Mouse (Mus musculus) heart, embryonic 10.5 days (tissue): ENCODE results near the gene Wfdc15b. TPM values are rescaled to one million over a fixed set of nuclear protein-coding genes. Genes with fewer than 3 reads are reported as not detected.
A peak's percentile ranks its signal among the peaks of the same experiment; 100 is the strongest.
"Not testable (repeated sequence)": the region's sequence is repeated elsewhere in the genome, so short reads cannot be mapped to it uniquely, and the experiment has no call there.

Source experiments
- DNase-seq: peaks from one replicate; pipeline ENCODE4 v3.0.0-alpha.2; 2017; ENCODE audit warnings: low spot score
- H3K27ac ChIP-seq: fragments of 300-500 bp; sonication (generic); 2 replicates; pipeline ENCODE4 v1.5.1; 2016; ENCODE audit warnings: mild to moderate bottlenecking
- H3K27me3 ChIP-seq: fragments of 300-500 bp; sonication (generic); 2 replicates; pipeline ENCODE4 v1.6.1; 2016; ENCODE audit warnings: mild to moderate bottlenecking; ENCODE audit not compliant: poor library complexity, insufficient read depth, severe bottlenecking
- H3K36me3 ChIP-seq: fragments of 300-500 bp; sonication (generic); 2 replicates; pipeline ENCODE4 v1.6.1; 2016; ENCODE audit warnings: mild to moderate bottlenecking, moderate library complexity
- H3K4me1 ChIP-seq: fragments of 300-500 bp; sonication (generic); 2 replicates; pipeline ENCODE4 v1.6.1; 2016; ENCODE audit warnings: mild to moderate bottlenecking
- H3K4me3 ChIP-seq: fragments of 300-500 bp; sonication (generic); 2 replicates; pipeline ENCODE4 v1.5.1; 2016; ENCODE audit warnings: mild to moderate bottlenecking, moderate library complexity
- H3K9me3 ChIP-seq: fragments of 300-500 bp; sonication (generic); 2 replicates; pipeline ENCODE4 v1.6.1; 2016; ENCODE audit warnings: mild to moderate bottlenecking, moderate library complexity
- WGBS: fragments of 180-500 bp; shearing (Covaris S2); methylation state at CpG from one replicate; pipeline ENCODE4 v1.1.7; 2016; 5-methylcytosine and 5-hydroxymethylcytosine counted together
- polyA plus RNA-seq: library from polyadenylated mRNA; unstranded; fragments of >200 nt; fragmentation: Nextera tagmentation; extraction: Ambion mirVana; gene quantifications from 2 replicates; pipeline ENCODE4 v1.2.1, GENCODE M21; 2016

The Wfdc15b gene
- not detected in 2 replicates for polyA plus RNA-seq

DNA sequence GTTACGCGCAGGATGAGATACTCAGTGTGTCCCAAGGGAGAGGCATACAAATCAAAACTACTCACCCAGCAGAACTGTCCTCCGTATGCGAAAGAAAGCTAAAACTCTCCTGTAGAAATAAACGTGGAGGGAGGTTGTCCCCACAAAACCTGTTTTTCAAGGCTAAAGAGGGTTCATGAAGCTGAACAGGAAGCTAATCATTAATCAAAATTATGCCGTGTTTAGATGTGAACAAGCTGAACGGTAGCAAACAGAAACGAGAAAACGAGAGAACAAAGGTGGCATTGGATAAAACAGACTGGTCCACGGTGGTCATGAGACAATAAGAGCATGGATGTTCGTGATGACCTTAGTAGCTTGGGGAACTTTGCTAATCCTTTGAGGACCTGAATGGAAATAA is at the start of gene Wfdc15b:
Wfdc15b (minus strand) TSS at position 139 of the 400 bp plus-strand sequence.
- whole genome bisulfite sequencing: 79% methylated on average over 11 of the region's 11 CpGs
- Histone ChIP-seq H3K4me1 (no peaks in the 10 kb centered on the region), H3K9me3 (no peaks in the 10 kb centered on the region), H3K27me3 (no peaks in the 10 kb centered on the region), H3K27ac (no peak within 1 kb of the TSS), H3K36me3 (no peaks in the 10 kb centered on the region), H3K4me3 (no peak within 1 kb of the TSS)
- DNase-seq: no peak

DNA sequence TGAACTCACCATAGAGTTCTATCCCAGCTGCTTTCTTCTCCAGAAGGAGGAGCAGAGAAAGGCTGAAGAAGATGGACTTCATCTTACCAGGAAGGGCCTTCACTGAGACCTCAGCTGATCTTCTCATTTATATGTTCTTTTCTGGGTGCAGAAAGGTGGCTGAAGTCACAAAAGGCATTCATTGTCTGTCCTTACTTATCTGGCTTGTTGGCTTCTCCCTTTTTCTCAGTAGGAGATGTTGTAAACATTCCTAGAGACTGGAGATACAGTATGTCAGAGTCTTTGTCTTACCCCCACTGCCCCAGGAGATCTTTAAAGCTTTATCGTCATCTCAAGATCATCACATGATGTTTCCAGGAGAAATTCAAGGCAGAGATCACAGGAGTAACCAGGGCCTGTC is 35.1 kb upstream of the Wfdc15b start, which contains the start of gene Svs3b:
Svs3b (minus strand) TSS at position 101 of the 400 bp plus-strand sequence.
- WGBS: 62% methylated on average over 1 of the region's 1 CpGs
- H3K4me3 ChIP-seq, H3K4me1 ChIP-seq, DNase-seq, H3K9me3 ChIP-seq, H3K27ac ChIP-seq, H3K27me3 ChIP-seq, H3K36me3 ChIP-seq: not testable (repeated sequence)

DNA sequence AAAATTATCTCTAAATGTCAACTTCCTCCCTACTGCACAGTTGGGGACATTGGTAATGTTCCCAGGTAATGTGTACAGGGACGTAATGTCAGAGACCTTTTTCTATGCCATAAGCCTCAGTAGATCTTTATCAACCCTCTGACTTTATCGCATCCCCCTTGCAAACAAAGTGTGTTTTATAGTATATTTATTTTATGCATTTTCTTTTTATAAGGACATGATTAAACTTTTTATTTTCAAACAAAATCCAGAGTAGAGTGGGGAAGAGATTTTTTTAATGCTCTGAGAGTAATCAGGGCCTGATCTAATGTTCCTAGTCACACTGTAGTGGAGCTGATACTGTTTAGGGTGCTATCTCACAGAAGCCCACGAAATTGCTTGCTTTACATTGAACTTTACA is 16.9 kb upstream of the Wfdc15b start, which contains the start of gene Svs2:
Svs2 (minus strand) TSS at position 101 of the 400 bp plus-strand sequence.
- no peaks in the 10 kb centered on the region for H3K4me1 ChIP-seq
- H3K9me3 ChIP-seq: no peaks in the 10 kb centered on the region
- H3K4me3 ChIP-seq: no peak within 1 kb of the TSS
- no peak within 1 kb of the TSS for H3K27ac ChIP-seq
- no peaks in the 10 kb centered on the region for H3K27me3 ChIP-seq
- WGBS: 73% methylated on average over 3 of the region's 3 CpGs
- no peak for DNase-seq
- no peaks in the 10 kb centered on the region for H3K36me3 ChIP-seq

DNA sequence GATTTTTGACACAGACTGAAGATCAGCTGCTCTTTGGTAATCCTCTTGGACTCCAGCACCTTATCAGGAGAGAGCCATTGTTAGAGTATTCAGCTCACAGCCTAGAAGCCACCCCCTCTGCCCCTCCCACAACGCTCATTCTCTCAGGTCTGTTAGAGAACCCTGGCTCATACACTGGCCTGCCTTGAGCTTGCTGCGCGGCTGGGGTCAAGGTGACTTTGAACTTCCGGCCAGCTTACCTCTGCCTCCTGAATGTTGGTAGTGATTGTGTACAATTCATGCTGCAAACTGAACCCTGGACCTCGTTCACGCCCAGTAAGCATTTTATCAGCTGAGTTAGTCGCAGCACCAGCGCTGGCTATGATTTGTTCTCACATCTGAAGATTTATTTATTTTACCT is 11.2 kb upstream of the Wfdc15b start:
- Histone ChIP-seq H3K4me3 (no peak overlapping the region), H3K9me3 (no peaks in the 10 kb centered on the region), H3K36me3 (no peaks in the 10 kb centered on the region), H3K27me3 (no peaks in the 10 kb centered on the region), H3K27ac (no peak overlapping the region), H3K4me1 (no peaks in the 10 kb centered on the region)
- WGBS: 81% methylated on average over 8 of the region's 8 CpGs
- DNase-seq: no peak

DNA sequence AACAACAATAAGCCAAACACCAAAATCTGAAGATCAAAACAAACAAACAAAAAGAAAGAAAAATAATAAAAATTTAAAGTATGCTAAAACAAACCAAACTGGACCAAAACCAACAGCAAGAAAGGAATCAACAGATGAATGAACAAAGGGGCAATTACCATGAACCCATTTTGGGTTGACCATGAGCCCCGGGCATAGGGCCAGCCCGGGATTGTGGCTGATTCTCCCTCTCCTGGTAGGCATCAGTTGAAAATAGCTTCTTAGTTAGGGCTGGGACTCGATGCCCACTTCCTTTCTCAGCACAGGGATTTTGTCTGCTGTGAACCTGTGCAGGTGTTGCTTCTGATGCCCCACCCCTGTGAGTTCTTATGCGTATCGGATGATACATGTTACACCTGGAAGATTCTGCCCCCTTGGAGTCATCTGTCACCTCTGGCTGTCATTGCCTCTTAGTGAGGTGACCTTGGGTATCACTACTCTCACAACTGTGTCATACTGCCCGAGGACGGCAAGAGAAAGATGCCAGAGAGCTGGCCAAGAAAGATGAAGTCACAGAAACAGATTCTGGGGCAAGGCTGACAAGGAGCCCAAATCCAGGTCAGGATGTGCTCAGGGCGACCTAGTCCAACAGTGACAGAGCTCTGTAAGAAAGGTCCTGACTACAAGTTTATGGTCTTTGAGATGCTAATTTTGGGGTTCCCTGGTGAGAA is 7.1 kb upstream of the Wfdc15b start:
- H3K27ac ChIP-seq: no peak overlapping the region
- 83% methylated on average over 8 of the region's 8 CpGs for WGBS
- DNase-seq: no peak
- no peak overlapping the region for H3K4me3 ChIP-seq
- H3K36me3 ChIP-seq: no peaks in the 10 kb centered on the region
- H3K27me3 ChIP-seq: no peaks in the 10 kb centered on the region
- no peaks in the 10 kb centered on the region for H3K4me1 ChIP-seq
- H3K9me3 ChIP-seq: no peaks in the 10 kb centered on the region

DNA sequence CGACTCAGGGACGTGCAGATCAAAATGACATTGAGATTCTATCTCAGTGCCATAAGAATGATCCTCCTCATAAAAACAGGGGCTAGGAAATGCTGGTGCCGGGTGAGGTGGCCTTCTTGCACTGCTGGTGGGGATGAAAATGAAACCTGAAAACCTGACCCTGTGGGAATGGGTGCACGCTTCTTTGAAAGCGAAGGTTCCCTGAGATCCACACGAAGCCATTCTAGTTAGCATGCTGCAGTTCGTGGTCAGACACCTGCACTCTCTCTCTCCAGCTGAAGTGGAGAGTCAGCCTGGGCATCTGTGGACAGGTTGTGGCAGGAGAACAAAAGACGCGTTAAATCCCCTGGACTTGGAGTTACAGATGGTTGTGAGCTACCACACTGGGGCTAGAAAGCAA is 2.2 kb downstream of the Wfdc15b start:
- DNase-seq: no peak
- Histone ChIP-seq H3K4me3 (no peak overlapping the region), H3K36me3 (no peaks in the 10 kb centered on the region), H3K4me1 (no peaks in the 10 kb centered on the region), H3K27ac (no peak overlapping the region), H3K27me3 (no peaks in the 10 kb centered on the region), H3K9me3 (no peaks in the 10 kb centered on the region)
- whole genome bisulfite sequencing: 84% methylated on average over 9 of the region's 9 CpGs

DNA sequence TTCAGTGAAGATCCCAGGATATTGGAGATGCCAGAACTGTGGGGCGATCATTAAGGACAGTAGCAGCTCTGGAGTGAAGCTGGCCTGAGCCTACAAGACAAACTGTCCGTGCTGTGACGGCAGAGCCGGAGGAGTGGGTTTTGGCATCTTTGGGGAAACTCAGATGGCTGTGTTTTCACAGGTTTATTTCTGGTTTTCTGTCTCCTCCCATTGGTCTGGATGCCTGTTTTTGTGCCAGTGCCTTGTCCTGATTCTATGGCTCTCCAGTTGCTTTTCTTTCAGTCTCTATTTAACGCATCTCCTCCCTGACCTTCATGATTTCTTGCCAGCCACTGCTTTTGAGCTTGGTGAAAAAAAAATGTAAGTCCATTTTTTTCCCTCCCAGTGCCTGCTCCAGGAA is 8.7 kb downstream of the Wfdc15b start:
- Histone ChIP-seq H3K9me3 (no peaks in the 10 kb centered on the region), H3K27me3 (no peaks in the 10 kb centered on the region), H3K36me3 (no peaks in the 10 kb centered on the region), H3K4me3 (no peak overlapping the region), H3K4me1 (no peaks in the 10 kb centered on the region), H3K27ac (no peak overlapping the region)
- 86% methylated on average over 5 of the region's 5 CpGs for WGBS
- no peak for DNase-seq

DNA sequence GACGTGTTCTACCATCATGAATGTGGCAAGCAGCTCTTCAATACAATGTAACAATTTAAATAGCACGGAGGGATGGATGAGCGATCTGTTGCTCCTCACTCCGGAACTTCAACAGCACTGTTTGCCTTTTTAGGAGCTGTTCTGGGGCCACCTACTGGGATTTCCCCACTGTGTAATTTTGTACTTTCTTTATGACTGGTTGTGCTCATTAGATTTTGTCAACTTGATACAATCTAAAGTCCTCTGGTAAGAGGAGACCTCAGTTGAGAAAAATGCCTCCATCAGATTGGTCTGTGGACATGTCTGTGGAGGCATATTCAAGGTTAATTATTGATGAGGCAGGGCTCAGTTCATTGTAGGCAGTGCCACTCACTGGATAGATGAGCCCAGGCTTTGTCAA is 10.6 kb downstream of the Wfdc15b start:
- Histone ChIP-seq H3K27ac (no peak overlapping the region), H3K36me3 (no peaks in the 10 kb centered on the region), H3K27me3 (no peaks in the 10 kb centered on the region), H3K4me1 (no peaks in the 10 kb centered on the region), H3K9me3 (no peaks in the 10 kb centered on the region), H3K4me3 (no peak overlapping the region)
- WGBS: 82% methylated on average over 4 of the region's 4 CpGs
- no peak for DNase-seq

DNA sequence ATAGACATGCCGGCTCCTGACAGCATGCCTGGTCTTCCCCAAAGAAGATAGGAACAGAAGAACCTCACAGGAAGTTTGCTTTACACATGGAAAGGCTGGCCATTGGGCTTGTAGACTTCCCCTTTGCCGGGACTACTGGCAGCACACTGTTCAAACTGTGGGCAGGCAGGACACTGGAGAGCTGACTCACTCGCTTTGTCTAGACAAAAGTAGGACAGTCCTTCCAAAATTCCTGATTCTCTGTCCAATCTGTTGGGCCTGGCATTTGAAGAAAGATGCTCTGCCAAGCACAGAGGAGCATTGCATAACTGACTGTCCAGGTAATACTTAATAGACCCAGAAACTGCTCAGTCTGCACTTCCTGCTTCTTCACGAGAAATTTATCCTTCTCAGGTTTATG is 14.8 kb downstream of the Wfdc15b start:
- 70% methylated on average over 4 of the region's 4 CpGs for WGBS
- no peak for DNase-seq

DNA sequence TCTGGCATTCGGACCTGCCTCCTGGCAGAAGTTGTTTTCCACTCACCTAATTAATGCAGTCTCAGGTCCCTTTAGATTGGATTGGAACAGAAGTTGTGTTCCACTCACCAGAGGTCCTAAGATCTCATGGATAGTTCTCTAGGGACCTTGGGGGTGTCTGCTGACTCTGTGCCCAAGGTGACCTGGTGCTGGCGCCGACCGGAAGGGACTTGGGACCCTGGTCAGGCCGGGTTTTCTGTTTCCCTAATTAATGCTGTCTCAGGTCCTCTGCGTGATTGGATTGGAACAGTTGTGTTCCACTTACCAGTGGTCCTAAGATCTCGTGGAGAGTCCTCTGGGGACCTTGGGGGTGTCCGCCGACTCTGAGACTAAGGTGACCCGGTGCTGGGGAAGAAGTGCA is 15.4 kb downstream of the Wfdc15b start:
- H3K36me3 ChIP-seq: not testable (repeated sequence)
- 88% methylated on average over 10 of the region's 10 CpGs for WGBS

More for the DNA sequence above, 14.8 kb downstream of the Wfdc15b start:
- Histone ChIP-seq H3K4me3 (no peak overlapping the region), H3K4me1 (no peaks in the 10 kb centered on the region), H3K36me3 (no peaks in the 10 kb centered on the region), H3K27me3 (no peaks in the 10 kb centered on the region), H3K27ac (no peak overlapping the region), H3K9me3 (no peaks in the 10 kb centered on the region)

DNA sequence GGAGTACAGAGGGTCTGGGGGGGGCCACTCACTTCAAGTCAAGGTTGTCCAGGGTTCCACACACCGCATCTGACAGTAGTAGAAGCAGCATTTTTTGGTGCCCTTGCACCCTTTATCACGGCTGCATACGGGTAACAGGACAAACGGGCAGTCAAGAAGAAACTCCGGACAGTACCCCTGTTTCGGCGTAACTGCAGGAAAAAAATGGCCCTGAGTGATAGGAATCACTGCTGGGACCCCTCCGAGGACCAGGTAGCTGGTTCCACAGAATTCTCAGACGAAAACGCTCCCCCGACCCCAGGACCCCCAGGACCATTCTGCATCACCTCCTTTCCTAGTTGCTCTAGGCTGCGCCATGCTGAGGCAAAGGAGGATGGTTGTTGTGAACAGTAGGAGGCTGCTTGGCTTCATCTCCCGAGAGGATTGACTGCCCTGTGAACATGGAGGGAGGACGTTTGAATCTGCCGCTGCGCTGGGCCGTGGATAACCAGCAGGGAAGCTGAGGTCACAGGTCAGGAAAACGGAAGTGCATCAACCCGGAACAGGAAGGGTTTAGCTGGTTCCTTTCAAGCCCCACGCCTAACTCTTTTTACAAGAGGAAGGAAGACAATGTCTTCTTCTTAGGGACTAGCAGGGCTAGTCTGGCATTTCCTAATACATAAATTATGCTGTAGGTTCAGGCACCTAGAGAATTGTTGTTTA is 21.7 kb downstream of the Wfdc15b start, which contains the start of gene Wfdc15a:
Wfdc15a (minus strand) TSS at position 505 of the 702 bp plus-strand sequence.
- no peaks in the 10 kb centered on the region for H3K4me1 ChIP-seq
- H3K27ac ChIP-seq: no peak within 1 kb of the TSS
- no peak within 1 kb of the TSS for H3K4me3 ChIP-seq
- 81% methylated on average over 20 of the region's 20 CpGs for WGBS
- no peaks in the 10 kb centered on the region for H3K36me3 ChIP-seq
- DNase-seq: peak; percentile 62
- H3K27me3 ChIP-seq: no peaks in the 10 kb centered on the region
- no peaks in the 10 kb centered on the region for H3K9me3 ChIP-seq

More for the DNA sequence above, 15.4 kb downstream of the Wfdc15b start:
- not testable (repeated sequence) for H3K27ac ChIP-seq, H3K27me3 ChIP-seq, H3K9me3 ChIP-seq, H3K4me3 ChIP-seq, H3K4me1 ChIP-seq, DNase-seq

DNA sequence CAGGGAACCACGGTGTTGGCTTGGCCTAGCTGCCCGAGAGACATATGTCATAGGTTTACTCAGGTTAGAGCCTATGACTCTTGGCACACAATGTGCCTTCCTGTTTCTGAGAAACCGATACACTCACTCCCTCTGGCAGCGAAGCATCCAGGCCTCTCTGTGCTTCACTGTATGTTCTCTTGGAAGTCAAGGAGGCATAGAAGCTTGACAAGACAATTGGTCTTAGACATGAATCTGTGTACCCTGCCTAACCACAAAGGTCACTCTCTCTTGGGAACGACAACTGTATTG is 24.8 kb downstream of the Wfdc15b start:
- 85% methylated on average over 5 of the region's 5 CpGs for WGBS

DNA sequence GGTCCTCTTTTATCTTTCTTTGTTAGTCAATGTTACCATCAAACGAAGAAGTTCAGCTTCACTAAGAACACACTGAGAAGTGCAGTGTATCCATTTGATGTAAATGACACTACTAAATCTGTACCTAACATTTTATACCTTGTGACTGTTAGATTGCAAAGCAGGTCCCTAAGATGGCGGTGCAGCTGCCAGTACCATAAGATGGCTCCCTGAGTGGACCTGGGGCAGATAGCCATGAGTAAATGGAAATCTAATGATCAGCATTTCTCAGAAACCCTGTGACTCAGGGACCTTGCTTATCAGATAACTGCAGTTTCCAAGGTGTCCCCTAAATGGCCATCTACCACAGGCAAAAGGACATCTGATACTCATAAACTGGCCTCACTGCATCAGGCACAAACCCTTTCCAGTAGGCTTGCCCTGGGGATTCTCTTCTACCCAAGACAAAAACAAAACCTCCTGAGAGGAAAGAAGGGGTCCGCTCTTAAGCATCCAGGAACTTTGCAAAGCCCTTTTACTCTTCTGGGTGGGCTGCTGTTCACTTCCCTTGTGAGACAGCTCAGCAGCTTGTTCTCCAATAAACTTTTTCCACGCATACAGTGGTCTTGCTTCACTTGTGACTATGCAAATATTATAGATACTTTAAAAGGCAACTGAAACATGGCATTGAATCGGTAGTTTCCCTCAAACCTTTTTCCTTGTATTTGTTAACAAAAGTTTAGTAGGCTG is 25.3 kb downstream of the Wfdc15b start:
- Histone ChIP-seq H3K9me3 (no peaks in the 10 kb centered on the region), H3K27ac (no peak overlapping the region), H3K4me3 (no peak overlapping the region), H3K4me1 (no peaks in the 10 kb centered on the region), H3K36me3 (no peaks in the 10 kb centered on the region), H3K27me3 (no peaks in the 10 kb centered on the region)
- peak; percentile 62 for DNase-seq
- 81% methylated on average over 5 of the region's 5 CpGs for WGBS

More for the DNA sequence above, 24.8 kb downstream of the Wfdc15b start:
- H3K36me3 ChIP-seq: no peaks in the 10 kb centered on the region
- H3K4me1 ChIP-seq: no peaks in the 10 kb centered on the region
- no peak overlapping the region for H3K4me3 ChIP-seq
- DNase-seq: peak; percentile 42
- H3K27me3 ChIP-seq: no peaks in the 10 kb centered on the region
- H3K27ac ChIP-seq: no peak overlapping the region
- no peaks in the 10 kb centered on the region for H3K9me3 ChIP-seq
